Mouse (Mus musculus) kidney, adult 2 months (tissue): ENCODE data around the gene Wbp1l. TPM values are rescaled to one million over a fixed set of nuclear protein-coding genes. Genes with fewer than 3 reads are reported as not detected.

Experiments used
- DNase-seq: peaks from one replicate; pipeline ENCODE4 v3.0.0; 2021
- H3K27ac ChIP-seq: fragments of 200-500 bp; 2 replicates; pipeline ENCODE4 v1.5.1; 2012; ENCODE audit warnings: low read depth, low read length, control low read depth, inconsistent platforms; ENCODE audit not compliant: insufficient read depth
- H3K27me3 ChIP-seq: fragments of 200-500 bp; replicated peaks from 2 replicates; pipeline ENCODE4 v1.6.1; 2012; ENCODE audit warnings: mild to moderate bottlenecking, moderate library complexity, low read length, inconsistent platforms; ENCODE audit not compliant: control insufficient read depth, insufficient read depth
- H3K36me3 ChIP-seq: fragments of 200-500 bp; 2 replicates; pipeline ENCODE4 v1.6.1; 2012; ENCODE audit warnings: mild to moderate bottlenecking, moderate library complexity, low read length, inconsistent platforms; ENCODE audit not compliant: control insufficient read depth, insufficient read depth
- H3K4me1 ChIP-seq: fragments of 200-500 bp; 2 replicates; pipeline ENCODE4 v1.6.1; 2011; ENCODE audit warnings: low read length; ENCODE audit not compliant: control insufficient read depth, insufficient read depth
- H3K4me3 ChIP-seq: fragments of 200-500 bp; 2 replicates; pipeline ENCODE4 v1.5.1; 2011; ENCODE audit warnings: mild to moderate bottlenecking, low read depth, low read length, control low read depth; ENCODE audit not compliant: insufficient read depth
- CTCF ChIP-seq: fragments of 200-500 bp; conservative IDR thresholded peaks from 2 replicates; pipeline ENCODE4 v1.5.1; 2011; ENCODE audit warnings: low read depth, mild to moderate bottlenecking, control low read depth, low read length, moderate library complexity, mixed read lengths; ENCODE audit not compliant: insufficient read depth, insufficient read length
- POLR2A ChIP-seq: fragments of 200-500 bp; IDR thresholded peaks from one replicate; pipeline ENCODE4 v1.6.1; 2011; ENCODE audit warnings: low read depth, low read length, control low read depth
- WGBS: fragments of 180-500 bp; shearing (Covaris S2); methylation state at CpG from one replicate; pipeline ENCODE4 v1.1.7; 2018; 5-methylcytosine and 5-hydroxymethylcytosine counted together
- polyA plus RNA-seq: library from polyadenylated mRNA; depleted of rRNA; stranded (reverse); fragments of >200 nt; gene quantifications from 2 replicates; pipeline ENCODE4 v1.2.3, GENCODE M21; 2012

Wbp1l gene
- polyA plus RNA-seq, 1 experiment = 60.3 TPM

DNA sequence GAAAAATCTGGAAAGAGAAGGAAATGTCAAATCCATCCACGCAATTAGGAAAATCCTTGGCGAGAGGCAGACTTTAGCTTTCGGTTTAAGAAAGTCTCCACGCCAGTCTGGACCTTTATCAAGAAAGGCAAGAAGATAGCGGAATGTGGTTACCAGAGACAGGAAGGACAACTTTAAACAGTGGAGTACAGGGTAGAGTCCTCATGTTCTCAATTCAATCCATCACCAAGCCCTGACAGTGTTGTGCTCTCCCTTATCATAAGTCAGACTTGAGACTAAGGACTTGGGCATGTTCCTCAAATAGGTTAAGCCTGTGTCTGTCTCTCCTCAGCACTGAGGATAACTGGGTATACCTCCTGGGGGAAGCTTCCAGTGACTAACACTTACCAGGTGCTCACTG, 70.9 kb downstream of the Wbp1l start:
- H3K4me1 ChIP-seq = no peaks in the 10 kb centered on the region
- H3K4me3 ChIP-seq = no peak overlapping the region
- 90% methylated on average over 5 of the region's 5 CpGs for WGBS
- no peaks in the 10 kb centered on the region for H3K36me3 ChIP-seq
- no peak for TF ChIP-seq CTCF
- no peak for TF ChIP-seq POLR2A
- H3K27me3 ChIP-seq = no peaks in the 10 kb centered on the region
- DNase-seq = no peak
- H3K27ac ChIP-seq = no peak overlapping the region

DNA sequence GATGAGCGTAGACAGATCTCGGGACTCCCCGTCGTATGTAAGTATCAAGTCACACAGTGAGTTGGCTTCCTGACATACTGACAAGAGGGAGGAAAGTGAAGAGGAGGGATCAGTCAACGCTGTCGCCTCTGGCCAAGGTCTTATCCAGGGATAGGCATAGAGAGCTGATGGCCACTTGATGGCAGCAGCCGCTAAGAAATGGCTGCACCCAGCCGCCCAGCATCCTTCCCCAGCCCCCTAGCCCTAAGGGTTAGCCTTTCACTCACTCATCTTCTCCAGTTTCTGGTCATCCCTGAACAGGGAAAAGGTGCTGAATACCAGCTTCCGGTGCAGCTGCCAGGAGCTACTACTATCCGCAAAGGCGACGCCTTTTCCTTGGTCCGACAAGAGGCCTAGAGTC, 71.8 kb downstream of the Wbp1l start:
- WGBS = 26% methylated on average over 13 of the region's 13 CpGs

DNA sequence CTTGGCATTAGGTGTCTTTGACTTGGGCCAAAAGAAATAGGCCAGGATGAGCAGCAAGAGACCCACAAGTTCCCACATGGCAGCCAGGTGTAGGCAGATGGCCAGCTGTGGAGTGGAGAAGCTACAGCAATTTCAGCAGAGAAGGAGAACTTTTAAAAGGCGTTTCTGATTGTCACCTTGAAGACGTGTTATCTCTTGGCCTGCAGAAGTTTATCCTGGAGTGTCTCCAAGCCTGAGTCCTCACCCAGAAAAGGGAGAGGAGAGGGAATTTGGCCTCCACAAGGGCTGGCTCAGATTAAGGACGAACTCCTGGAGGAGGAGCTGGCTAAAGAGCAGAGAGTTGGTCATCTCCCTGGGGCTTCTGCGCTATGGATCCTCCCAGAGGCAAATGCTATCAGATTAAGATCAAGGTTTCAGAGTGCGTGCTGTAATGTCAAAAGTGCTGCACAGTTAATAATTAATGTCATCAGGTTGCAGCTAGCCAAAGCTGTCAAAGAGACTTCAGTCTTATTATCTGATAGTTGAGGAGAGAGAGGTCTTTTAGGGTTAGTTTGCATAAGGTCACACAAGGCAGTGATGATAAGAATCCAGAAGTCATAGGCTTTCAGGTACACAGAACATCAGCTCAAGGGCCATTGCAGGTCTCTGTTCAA, 74.0 kb downstream of the Wbp1l start, which contains the start of gene Cyp17a1:
Gene Cyp17a1, minus strand, starts transcription at position 407 of the 653 bp plus-strand sequence.
- no peak within 1 kb of the TSS for H3K27ac ChIP-seq
- DNase-seq = no peak

More for the DNA sequence above, 71.8 kb downstream of the Wbp1l start:
- Histone ChIP-seq H3K27ac (no peak overlapping the region), H3K4me3 (no peak overlapping the region), H3K36me3 (no peaks in the 10 kb centered on the region), H3K27me3 (no peaks in the 10 kb centered on the region), H3K4me1 (no peaks in the 10 kb centered on the region)
- TF ChIP-seq CTCF = peak; percentile 94
- TF ChIP-seq POLR2A = no peak
- peak; percentile 57 for DNase-seq

DNA sequence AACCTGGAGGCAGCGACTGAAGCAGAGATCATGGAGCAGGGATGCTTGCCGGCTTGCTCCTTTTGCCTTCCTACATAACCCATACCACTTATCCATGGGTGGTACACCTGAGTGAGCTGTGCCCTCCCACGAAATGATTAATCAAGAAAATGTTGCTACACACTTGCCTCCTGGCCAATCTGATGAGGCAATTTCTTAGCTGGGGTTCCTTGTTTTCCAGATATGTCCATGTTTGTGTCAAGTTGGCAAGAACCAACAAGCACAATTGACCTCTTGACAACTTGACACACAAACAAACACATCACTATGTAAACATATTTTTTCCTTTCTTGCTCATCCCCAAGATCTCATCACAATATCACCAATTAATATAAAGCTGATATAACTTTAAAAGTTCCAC, 76.8 kb downstream of the Wbp1l start:
- TF ChIP-seq POLR2A (no peak), CTCF (no peak)
- DNase-seq = no peak
- no peak overlapping the region for H3K27ac ChIP-seq

More for the DNA sequence above, 74.0 kb downstream of the Wbp1l start, which contains the start of gene Cyp17a1:
- no peaks in the 10 kb centered on the region for H3K36me3 ChIP-seq
- no peak within 1 kb of the TSS for H3K4me3 ChIP-seq
- H3K27me3 ChIP-seq = no peaks in the 10 kb centered on the region
- WGBS = 31% methylated on average over 5 of the region's 5 CpGs
- TF ChIP-seq POLR2A (no peak), CTCF (no peak)
- H3K4me1 ChIP-seq = no peaks in the 10 kb centered on the region

DNA sequence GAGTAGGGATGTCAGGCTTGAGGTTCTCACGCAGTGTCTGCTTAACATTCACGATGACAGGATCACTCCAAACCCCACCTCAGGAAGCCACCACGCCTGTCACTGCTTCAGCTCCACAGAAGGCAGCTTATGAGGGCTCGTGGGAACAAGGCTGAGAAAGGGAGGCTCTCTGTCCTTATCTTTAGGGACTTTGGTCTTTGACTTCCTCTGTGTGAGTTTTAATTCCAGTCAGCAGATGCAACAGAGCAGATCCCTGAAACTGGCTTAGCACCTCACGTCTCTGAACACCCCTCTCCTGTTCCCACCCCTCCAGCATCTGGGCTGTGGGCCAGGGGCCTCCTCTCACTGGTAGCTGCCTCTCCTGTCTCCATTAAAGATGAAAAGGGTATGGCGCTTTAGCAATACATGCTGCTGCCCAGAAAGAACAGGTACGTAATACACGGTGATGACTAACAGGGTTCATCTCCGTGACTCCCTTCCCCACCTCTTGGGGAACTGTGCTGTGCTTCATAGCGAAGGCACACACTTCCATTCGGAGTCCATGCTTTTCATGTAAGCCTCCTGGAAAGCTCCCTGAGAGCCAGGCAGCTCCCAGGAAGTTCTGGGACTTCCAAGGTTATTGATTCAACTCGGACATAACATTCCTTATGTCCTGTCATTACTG, 81.0 kb downstream of the Wbp1l start:
- WGBS = 65% methylated on average over 12 of the region's 12 CpGs
- H3K27ac ChIP-seq = no peak overlapping the region
- H3K27me3 ChIP-seq = no peaks in the 10 kb centered on the region
- no peaks in the 10 kb centered on the region for H3K36me3 ChIP-seq
- no peak overlapping the region for H3K4me3 ChIP-seq
- DNase-seq = no peak
- TF ChIP-seq CTCF (no peak), POLR2A (no peak)
- no peaks in the 10 kb centered on the region for H3K4me1 ChIP-seq

More for the DNA sequence above, 76.8 kb downstream of the Wbp1l start:
- Histone ChIP-seq H3K27me3 (no peaks in the 10 kb centered on the region), H3K4me3 (no peak overlapping the region), H3K36me3 (no peaks in the 10 kb centered on the region), H3K4me1 (no peaks in the 10 kb centered on the region)
- 50% methylated on average over 3 of the region's 3 CpGs for WGBS

DNA sequence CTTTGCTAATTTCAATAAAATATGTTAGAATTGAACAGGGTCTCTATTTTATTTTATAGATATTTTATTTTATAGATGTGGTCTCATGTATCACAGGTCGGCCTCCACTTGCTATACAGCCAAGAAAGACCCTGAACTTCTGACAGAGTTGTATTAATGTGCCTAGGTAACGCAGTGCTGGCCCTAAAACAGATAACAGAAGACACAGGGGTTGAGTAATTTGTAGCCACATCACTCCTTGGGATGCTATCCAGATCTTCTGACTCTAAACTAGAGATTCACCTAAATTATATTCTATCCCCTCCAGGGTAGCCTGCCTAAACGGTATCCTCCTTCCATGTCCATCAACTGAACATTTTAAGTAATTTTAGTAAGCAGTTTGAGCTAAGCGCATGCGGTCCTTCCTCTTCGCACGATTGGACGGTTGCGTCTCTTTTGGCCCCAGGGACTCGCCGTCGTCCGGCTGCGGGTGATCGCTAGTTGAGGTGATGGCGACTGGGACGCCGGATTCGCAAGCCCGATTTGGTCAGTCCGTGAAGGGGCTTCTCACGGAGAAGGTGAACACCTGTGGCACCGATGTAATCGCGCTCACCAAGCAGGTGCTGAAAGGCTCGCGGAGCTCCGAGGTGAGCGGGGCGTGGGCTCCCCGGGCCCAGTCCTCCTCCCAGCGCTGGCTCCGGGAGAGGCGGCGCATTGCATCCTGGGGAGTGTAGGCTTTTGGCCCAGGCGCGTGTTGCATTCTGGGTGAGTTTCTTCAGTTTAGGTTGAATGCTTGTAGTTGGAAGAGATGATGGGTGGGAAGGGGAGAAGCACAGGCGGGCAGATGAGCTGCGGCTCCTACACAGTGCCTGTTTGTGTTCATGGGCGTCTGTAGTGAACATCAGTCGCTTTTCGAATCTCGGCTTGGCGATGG, 90.8 kb downstream of the Wbp1l start, which contains the start of gene Borcs7:
Gene Borcs7, plus strand, starts transcription at position 447 of the 913 bp plus-strand sequence.
- 3% methylated on average over 44 of the region's 44 CpGs for WGBS
- DNase-seq = peak; percentile 94
- Histone ChIP-seq H3K27ac (peak within 1 kb of the TSS; percentile 92), H3K4me1 (peaks cover 5% of the 10 kb centered on the region; the same call in 1 of the 2 replicates), H3K36me3 (no peaks in the 10 kb centered on the region), H3K4me3 (peak within 1 kb of the TSS; percentile 99), H3K27me3 (no peaks in the 10 kb centered on the region)
- TF ChIP-seq POLR2A (no peak), CTCF (no peak)

DNA sequence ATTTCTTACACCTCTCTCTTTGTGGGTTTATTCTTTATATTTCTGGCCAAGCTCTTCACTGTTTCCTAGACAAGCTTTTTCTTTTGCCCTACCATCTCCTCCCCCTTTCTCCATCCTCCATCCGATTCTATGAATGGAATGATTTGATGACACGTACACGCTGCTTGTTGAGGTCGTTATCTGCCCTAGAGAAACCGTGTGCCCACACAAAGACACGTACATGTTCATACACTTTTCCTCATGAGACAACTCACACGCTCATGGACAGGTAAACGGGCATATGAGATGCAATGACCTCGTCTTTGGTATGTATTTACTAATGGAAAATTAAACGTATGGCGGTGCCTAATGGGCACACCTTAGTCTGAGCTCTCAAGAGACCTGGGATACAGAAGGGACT, 91.5 kb downstream of the Wbp1l start:
- no peak for DNase-seq
- H3K36me3 ChIP-seq = no peaks in the 10 kb centered on the region
- no peak overlapping the region for H3K27ac ChIP-seq
- 77% methylated on average over 11 of the region's 11 CpGs for WGBS
- H3K27me3 ChIP-seq = no peaks in the 10 kb centered on the region
- peaks cover 5% of the 10 kb centered on the region; the same call in 1 of the 2 replicates for H3K4me1 ChIP-seq
- peak overlapping the region; percentile 99 for H3K4me3 ChIP-seq
- TF ChIP-seq POLR2A (no peak), CTCF (no peak)
